Comparison of ENCODE assay signal across 12 mouse cellular contexts in genomic region chr7:109608831-109609230, GRCm38 (mm10).
"Had no signal": no experiment of that assay in that cellular context is flagged by ENCODE, and none has a peak within 500 bp of the region (broad histone marks: within the 10 kb centered on the region; RNA-seq: fewer than 3 reads in every experiment).

No protein-coding gene starts in this region.

- H3K4me3 ChIP-seq: layer of hippocampus, adult 2 months; limb, embryonic 12.5 days; liver, embryonic 15.5 days; midbrain, embryonic 10.5 days; neural tube, embryonic 12.5 days had no signal

- H3K36me3 ChIP-seq: liver, embryonic 15.5 days; midbrain, embryonic 10.5 days; neural tube, embryonic 12.5 days had no signal

- DNase-seq: kidney, postnatal 4 days; liver; lung, adult 2 months; lung, postnatal 36 days; midbrain, embryonic 14.5 days; thymus, postnatal 4 days had no signal

- H3K27me3 ChIP-seq: limb, embryonic 12.5 days; liver, embryonic 15.5 days; neural tube, embryonic 12.5 days had no signal

- H3K9ac ChIP-seq: limb, embryonic 12.5 days; liver, embryonic 15.5 days; neural tube, embryonic 12.5 days had no signal

- H3K27ac ChIP-seq: layer of hippocampus, adult 2 months; limb, embryonic 12.5 days; liver, embryonic 15.5 days; neural tube, embryonic 12.5 days had no signal

- H3K9me3 ChIP-seq: limb, embryonic 12.5 days; liver, embryonic 15.5 days; midbrain, embryonic 10.5 days; neural tube, embryonic 12.5 days had no signal

- ATAC-seq: lung, postnatal 0 days had no signal

- H3K4me2 ChIP-seq: limb, embryonic 12.5 days; liver, embryonic 15.5 days; neural tube, embryonic 12.5 days had no signal
